Mouse (Mus musculus) T-cell, adult 66 days (primary cell): ENCODE results near the gene Gm9837. TPM values are rescaled to one million over a fixed set of nuclear protein-coding genes. Genes with fewer than 3 reads are reported as not detected.

Experiments used
- total RNA-seq, 2 experiments: library from RNA; stranded (reverse); gene quantifications; 3 replicates in 1 of 2; 4 replicates in 1 of 2; pipeline ENCODE4 v1.2.4; 2023

The Gm9837 gene
- not detected for total RNA-seq

GRCm38 (mm10) chr11:53469968-53470695 lies at the start of gene Gm9837:
Gm9837 (minus strand) TSS chr11:53470479.

GRCm38 (mm10) chr11:53519207-53520121 lies 49.2 kb upstream of the Gm9837 start, which contains the start of gene Sept8:
Sept8 (plus strand) TSS chr11:53519257.

GRCm38 (mm10) chr11:53479783-53480301 lies 9.6 kb upstream of the Gm9837 start, which contains the start of the genes Gm9945 and Sowaha:
Gm9945 (plus strand) TSS chr11:53480166.
Sowaha (minus strand) TSS chr11:53480274.

GRCm38 (mm10) chr11:53456474-53457371 lies 13.6 kb downstream of the Gm9837 start, which contains the start of the genes Gm10447 and Shroom1:
Gm10447 (minus strand) TSS chr11:53457110.
Shroom1 (plus strand) TSS chr11:53457205.

GRCm38 (mm10) chr11:53430670-53431346 lies 39.5 kb downstream of the Gm9837 start, which contains the start of the genes Uqcrq and Gdf9:
Uqcrq (minus strand) TSS chr11:53430831.
Gdf9 (plus strand) TSS chr11:53431023.

GRCm38 (mm10) chr11:53423036-53423435 lies 47.2 kb downstream of the Gm9837 start, which contains the start of gene Leap2:
Leap2 (minus strand) TSS chr11:53423170.

Other genes with a start within 250 kb of the Gm9837 start
- gene Hspa4, start 170.0 kb downstream of the Gm9837 start, total RNA-seq: 10 to 100 TPM; 87.9 to 98.8 TPM
- 10 to 100 TPM; 14.6 to 29.3 TPM for gene Zcchc10, start 145.8 kb downstream of the Gm9837 start, total RNA-seq
- gene Aff4, start 119.6 kb downstream of the Gm9837 start, total RNA-seq: 100 to 1,000 TPM; 170 to 172 TPM
- gene Leap2, start 47.3 kb downstream of the Gm9837 start, total RNA-seq: not detected
- 100 to 1,000 TPM; 172 to 178 TPM for gene Uqcrq, start 39.6 kb downstream of the Gm9837 start, total RNA-seq
- 1 to 10 TPM; 1.3 to 3.0 TPM for gene Gdf9, start 39.5 kb downstream of the Gm9837 start, total RNA-seq
- not detected for gene Gm10447, start 13.4 kb downstream of the Gm9837 start, total RNA-seq
- not detected for gene Shroom1, start 13.3 kb downstream of the Gm9837 start, total RNA-seq
- gene Gm9945, start 9.7 kb upstream of the Gm9837 start, total RNA-seq: not detected
- gene Sowaha, start 9.8 kb upstream of the Gm9837 start, total RNA-seq: not detected
- gene Sept8, start 48.8 kb upstream of the Gm9837 start, total RNA-seq: 1 to 10 TPM; 2.8 to 6.4 TPM
- gene Kif3a, start 96.9 kb upstream of the Gm9837 start, total RNA-seq: 1 to 10 TPM; 4.7 to 5.6 TPM
- gene Il4, start 148.2 kb upstream of the Gm9837 start, total RNA-seq: 1 to 10 TPM; 1.2 to 2.4 TPM
- gene Il13, start 164.2 kb upstream of the Gm9837 start, total RNA-seq: under 1 TPM in 1 of 2 experiments, not detected in 1; 0.47 TPM
- gene Rad50, start 236.8 kb upstream of the Gm9837 start, total RNA-seq: 10 to 100 TPM; 26.4 to 28.0 TPM